Mouse (Mus musculus): Measurements from ENCODE around the gene Klrb1b.
"Not testable (repeated sequence)": the region's sequence is repeated elsewhere in the genome, so short reads cannot be mapped to it uniquely, and the experiment has no call there.

Klrb1b gene

GRCm38 (mm10) chr6:128826132-128826531, at the start of gene Klrb1b, which contains the start of gene Gm44511:
TSS of gene Klrb1b (minus strand) at chr6:128826331.
TSS of gene Gm44511 (minus strand) at chr6:128826315.
- DNase-seq = no peak

- no peak for DNase-seq
Measured at GRCm38 (mm10) chr6:128871910-128872610, 45.9 kb upstream of the Klrb1b start.

DNA sequence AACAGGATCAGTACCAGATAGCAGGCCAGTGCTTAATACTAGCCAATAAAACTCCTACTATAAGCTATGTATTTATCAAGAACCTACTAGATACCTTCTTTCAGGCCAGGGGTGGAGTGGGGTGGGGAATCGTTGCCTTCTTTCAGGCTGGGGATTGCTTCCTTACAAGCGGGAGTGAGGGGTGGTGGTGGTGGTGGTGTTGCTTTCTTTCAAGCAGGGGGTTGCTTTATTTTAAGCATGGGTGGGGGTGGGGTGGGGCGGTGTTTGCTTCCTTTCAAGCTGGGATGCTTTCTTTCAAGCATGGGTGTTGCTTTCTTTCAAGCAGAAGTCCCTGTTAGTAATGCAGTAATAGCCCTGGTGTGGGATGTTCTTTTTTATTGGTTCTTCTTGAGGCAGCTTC, 42.7 kb upstream of the Klrb1b start:
- DNase-seq = no peak

DNA sequence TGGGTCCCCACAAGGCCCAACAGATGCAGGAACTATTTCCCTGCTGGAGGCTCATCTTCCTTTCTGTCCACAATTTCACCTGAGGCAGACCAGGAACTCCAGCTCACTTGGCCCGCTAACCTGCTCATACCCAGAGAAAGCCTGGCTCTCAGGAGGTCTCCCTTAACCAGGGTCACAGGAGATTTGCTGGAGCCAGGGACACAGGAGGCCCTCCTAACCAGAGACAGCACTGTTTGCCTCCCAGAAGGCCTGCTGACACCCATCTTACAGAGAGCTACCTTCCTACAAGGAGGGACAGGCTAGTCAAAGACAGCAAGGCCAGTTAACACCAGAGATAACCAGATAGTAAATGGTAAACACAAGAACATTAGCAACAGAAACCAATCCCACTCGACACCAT, 31.8 kb upstream of the Klrb1b start:
- DNase-seq = no peak

DNA sequence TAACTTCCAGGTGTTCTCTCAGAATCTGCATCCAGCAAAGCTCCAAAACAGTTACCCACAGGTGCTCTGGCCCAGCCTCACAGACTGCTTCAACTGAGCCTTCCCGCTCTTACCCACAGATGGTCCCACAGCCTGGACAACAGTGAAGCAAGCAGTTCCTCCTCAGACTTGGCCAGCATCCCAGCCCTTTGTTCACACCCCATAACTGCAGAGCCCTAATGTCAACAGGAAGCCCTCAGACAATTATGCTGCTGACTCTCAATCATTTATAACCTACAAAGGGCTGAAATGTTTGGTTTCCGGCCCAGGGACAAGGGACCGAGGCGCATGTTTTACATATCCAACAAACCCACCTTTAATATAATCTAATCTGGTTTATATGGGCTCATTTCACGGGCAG, 30.1 kb upstream of the Klrb1b start:
- peak; percentile 71 for DNase-seq

DNA sequence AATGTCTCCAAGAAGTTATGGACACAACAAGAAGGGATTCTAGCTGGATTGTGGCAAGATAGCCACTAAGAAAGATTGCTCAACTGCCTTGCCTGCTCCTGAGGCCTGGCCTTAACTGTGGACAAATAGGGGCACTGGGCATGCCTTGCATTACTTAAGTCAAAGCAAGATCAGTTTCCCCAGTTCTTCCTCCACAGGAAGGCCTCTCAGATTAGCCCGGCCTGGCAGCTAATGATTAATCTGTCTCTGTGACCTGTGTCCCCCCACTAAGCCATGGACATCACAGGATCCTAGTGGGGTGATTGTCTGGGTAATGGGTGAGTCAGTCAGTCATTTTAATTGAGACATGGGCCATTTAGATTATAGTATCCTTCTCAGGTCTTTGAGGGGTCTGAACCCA, 29.3 kb upstream of the Klrb1b start:
- no peak for DNase-seq

- no peak for DNase-seq
Measured at GRCm38 (mm10) chr6:128854895-128855294, 28.8 kb upstream of the Klrb1b start.

GRCm38 (mm10) chr6:128854024-128854820, 28.1 kb upstream of the Klrb1b start:
- DNase-seq = peak; percentile 48

GRCm38 (mm10) chr6:128852766-128853165, 26.6 kb upstream of the Klrb1b start:
- no peak for DNase-seq

DNA sequence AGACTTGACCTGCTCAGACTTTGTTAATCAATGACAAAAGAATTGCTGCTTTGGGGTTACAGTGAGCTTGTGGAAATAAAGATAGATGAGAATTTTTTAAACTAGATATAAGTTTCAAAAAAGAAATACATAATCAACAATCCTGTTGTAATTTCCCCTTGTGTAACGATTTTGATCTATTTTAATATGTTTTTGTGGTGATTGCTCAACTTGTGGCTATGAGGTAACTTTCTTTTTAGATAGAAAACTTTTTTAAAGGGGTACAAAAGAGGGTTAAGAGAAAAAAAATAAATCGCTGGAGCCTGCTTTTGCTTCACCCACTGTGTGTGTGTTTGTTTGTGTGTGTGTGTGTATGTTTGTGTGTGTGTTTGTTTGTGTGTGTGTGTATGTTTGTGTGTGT, 25.0 kb upstream of the Klrb1b start:
- DNase-seq = no peak

DNA sequence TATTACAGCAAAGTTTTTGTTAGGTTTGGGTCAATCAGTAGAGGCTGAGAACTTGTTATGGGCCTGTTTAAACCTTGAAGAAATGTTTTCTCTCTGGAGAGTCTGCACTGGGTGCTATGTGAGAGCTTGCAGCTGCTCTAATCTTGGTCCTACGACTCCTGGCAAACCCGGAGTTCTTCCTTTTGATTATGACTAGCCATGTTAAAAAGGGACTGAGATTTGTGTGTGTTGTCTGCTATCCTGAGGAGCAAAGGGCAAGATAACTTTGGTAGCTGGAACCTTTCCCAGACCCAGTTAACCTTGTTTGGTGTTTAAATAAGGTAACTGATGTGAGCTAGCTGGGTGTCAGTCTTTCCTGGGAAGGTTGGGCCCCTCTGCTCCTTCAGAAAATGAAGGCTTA, 24.5 kb upstream of the Klrb1b start:
- DNase-seq = no peak

DNA sequence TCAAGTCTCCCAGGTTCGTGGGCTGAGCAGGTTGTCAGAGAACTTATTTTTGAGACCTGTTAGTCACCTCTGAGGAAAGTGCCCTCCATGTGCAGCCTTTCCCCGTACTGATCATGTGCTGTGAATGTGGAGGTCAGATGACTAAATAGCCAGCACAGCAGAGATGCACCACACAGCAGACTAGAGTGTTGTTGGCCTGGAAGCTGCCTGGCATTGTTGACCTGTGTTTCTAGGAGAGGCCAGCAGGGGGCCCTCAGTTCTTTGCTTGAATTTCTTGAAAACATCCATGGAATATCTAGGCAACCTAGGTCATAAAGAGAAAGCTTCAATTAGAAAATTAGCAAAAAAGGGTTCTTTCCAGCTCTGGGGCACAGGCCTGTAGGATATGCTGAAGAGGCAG, 23.8 kb upstream of the Klrb1b start:
- DNase-seq = no peak

DNA sequence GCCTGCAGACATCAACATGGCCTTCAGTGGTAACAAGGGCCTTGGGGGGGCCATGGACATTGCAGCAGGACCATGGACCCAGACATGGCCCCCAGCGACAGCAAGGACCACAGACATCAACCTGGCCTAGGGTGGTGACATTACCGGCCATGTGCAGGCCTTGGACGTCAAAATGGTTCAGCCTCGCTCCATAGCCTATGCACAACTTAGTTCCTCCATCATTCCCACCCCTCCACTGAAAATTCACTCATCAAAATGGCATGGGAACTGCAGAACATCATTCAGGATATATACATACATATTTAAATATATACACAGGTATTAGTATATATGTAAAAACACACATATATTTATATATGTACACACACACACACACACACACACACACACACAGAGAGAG, 21.3 kb upstream of the Klrb1b start:
- DNase-seq = no peak

DNA sequence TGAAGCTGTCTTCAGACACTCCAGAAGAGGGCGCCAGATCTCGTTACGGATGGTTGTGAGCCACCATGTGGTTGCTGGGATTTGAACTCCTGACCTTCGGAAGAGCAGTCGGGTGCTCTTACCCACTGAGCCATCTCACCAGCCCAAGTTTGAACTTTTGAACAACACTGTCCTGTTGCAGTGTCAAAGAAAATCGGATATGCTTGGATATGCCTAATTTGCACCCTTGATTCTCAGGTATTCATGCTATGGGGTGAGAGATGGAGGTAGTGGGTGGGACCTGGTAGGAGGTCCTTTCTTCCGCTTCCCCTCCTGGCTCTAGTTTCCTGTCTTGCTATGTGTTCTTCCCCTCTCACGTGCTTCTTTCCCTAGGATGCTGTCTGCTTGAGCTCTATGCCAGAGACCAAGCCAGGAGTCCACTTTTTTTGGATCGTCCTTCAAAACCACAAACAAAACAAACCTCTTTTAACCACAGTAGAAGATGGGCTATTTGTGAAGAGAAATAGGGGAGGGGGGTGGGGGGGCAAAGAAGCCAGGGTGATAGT, 19.9 kb upstream of the Klrb1b start:
- DNase-seq = no peak

DNA sequence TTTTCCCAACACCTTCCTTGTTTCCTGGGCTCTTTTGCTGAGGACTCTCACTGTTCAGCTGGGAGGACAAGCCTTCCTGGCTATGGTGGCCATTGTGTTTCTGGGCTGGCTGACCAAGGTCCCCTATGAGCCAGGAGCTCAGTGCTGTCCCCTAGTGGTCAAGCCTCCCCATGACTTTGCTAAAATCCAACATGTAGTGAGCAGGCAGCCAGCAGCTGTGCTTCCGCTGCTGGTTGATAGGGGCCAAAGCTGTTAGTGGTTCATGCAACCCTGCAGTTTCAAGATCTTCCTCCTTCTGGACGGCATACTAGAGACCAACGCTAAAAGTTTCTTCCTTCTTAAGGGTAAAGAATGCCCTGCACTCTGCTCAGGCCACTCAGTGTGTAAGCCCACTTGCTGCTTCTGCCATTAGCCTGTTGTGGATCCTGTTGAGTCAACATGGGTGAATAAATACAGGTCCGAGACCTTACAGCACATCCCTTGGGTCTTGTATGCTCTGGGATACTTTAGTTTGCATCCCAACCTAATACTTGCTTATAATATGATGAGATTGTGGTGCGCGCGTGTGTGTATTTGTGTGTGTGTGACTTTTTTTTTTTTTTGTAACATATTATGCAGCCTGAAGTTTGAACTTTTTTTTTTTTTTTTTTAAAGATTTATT, 19.3 kb upstream of the Klrb1b start:
- peak; percentile 83 for DNase-seq

GRCm38 (mm10) chr6:128844586-128845080, 18.5 kb upstream of the Klrb1b start:
- peak; percentile 39 for DNase-seq

DNA sequence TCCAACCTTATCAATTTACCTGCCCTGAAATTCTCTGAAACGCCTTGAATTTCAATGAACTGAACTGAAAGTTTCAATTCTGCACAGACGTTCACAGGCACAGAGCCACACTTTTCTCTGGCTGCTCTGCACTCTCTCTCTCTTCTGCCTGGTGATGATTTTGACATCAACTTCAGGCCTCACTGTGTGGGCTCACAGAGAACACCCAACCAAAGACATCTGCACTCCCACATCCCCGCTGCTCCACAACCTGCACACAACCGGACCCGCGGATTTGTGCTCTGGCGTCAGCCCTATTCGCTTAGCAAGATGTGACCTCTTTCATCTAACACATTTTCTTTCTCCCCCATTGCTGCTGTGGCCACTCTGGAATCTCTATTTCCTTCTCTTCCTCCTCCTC, 18.0 kb upstream of the Klrb1b start:
- DNase-seq = peak; percentile 41

DNA sequence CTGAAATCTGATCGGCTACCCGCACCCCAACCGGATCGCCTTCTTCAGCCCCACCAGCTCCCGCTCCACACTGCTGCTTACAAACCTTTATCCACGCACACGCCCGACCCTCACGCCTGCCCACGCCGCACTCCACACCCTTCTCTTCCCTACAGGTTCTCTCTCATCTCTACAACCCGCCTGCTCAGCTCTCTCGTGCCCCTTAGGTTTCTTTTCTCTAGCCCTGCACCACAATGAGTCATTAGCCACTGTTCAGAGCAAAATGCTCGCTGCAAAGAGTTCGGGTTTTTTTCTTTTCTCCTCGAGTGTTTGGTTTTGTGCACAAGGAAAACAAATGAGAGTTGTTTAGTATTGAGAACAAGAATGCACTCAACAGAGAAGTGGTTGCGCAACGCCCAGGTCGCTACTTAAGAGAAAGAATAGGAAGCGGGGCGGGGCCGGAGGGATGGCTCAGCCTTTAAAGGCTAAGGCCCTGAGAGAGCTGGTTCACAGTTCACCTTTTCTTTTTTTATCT, 17.4 kb upstream of the Klrb1b start:
- no peak for DNase-seq

GRCm38 (mm10) chr6:128842945-128843478, 16.9 kb upstream of the Klrb1b start:
- DNase-seq = peak; percentile 96

GRCm38 (mm10) chr6:128842356-128842944, 16.3 kb upstream of the Klrb1b start:
- no peak for DNase-seq

- no peak for DNase-seq
Measured at GRCm38 (mm10) chr6:128841327-128842089, 15.4 kb upstream of the Klrb1b start.

DNA sequence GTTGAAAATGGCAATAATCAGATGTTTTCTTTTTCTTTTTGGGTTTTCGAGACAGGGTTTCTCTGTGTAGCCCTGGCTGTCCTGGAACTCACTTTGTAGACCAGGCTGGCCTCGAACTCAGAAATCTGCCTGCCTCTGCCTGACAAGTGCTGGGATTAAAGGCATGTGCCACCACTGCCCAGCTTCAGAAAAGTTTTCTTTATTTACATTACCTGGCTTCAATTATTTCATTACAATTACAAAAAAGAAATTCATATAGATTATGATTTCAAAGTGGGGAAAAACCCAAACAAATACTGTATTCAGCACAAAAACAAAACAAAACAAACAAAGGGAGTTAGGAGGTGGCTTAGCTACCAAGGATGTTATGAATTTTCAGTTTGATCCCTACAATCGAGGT, 14.5 kb upstream of the Klrb1b start:
- not testable (repeated sequence) for DNase-seq
